Mouse (Mus musculus): ENCODE measurements around the gene Jchain. TPM values are rescaled to one million over a fixed set of nuclear protein-coding genes. Genes with fewer than 3 reads are reported as not detected.

Gene Jchain
- 5.5 and 9.5 TPM in 2 replicates for polyA plus RNA-seq (2012; rRNA removed)

DNA sequence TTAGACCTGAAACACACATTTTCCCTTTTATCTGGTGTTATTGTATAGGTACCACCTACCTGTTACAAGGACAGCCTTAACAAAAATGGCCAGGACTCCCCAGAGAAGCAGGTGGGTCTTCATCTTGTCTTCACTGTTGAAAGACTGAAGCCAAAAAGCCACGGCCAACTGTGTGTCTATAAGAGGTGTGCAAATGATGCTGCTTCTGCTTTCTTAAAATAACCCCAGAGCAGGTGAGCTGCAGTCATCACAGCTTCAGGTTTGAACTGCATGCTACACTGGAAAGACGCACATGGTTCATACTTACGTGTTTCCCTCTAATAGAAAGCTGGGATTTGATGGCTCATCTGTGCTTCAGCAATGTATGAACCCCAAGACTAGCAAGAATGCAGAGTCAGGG, at the start of gene Jchain:
Gene Jchain (minus strand): TSS at position 235 of the 400 bp plus-strand sequence.

GRCm38 (mm10) chr5:88564501-88565147, 36.9 kb upstream of the Jchain start, which contains the start of gene Rufy3:
Gene Rufy3, plus strand, starts transcription at chr5:88565040.

DNA sequence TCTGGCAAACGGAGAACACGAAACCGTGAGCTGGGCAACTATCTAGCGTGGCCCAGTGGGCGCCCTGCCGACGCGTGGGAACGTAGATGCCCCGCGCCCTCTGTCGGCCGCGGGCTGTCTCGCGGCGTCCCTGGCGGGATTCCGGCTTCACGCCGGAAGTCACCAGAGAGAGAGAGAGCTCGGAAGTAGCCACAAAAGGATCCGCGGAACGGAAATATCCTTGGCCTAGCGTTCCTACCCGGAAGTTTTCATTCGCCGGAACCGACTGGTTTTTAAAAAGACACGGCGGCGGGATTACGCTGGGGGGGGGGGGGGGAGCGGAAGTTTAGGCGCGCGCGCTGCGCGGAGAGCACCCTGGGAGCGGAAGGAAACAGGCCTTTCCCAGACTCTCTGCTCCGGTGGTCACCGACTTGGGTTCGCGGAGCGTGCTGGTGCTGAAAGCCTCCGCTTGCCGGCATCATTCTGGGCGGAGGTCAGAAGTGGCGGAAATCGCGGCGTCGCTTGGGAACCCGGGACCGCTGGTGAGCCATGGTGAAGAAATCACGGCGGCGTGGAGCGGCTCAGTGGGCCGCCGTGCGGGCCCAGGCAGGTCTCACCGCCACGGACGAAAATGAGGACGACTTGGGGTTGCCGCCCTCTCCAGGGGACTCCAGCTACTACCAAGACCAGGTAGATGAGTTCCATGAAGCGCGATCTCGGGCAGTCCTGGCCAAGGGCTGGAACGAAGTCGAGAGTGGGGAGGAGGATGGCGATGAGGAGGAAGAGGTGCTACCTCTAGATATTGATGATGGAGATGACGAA, 26.6 kb upstream of the Jchain start, which contains the start of gene Utp3:
Gene Utp3 (plus strand): TSS at position 377 of the 801 bp plus-strand sequence.

GRCm38 (mm10) chr5:88487675-88488074, 40.0 kb downstream of the Jchain start, which contains the start of gene Enam:
Gene Enam, plus strand, starts transcription at chr5:88487975.

Other genes starting within 250 kb of the Jchain start
- not detected in 2 replicates for gene Prol1, start 210.6 kb downstream of the Jchain start, polyA plus RNA-seq (2012; rRNA removed)
- not detected in 2 replicates for gene Amtn, start 151.8 kb downstream of the Jchain start, polyA plus RNA-seq (2012; rRNA removed)
- not detected in 2 replicates for gene Ambn, start 71.9 kb downstream of the Jchain start, polyA plus RNA-seq (2012; rRNA removed)
- not detected in 2 replicates for gene Enam, start 39.9 kb downstream of the Jchain start, polyA plus RNA-seq (2012; rRNA removed)
- 9.3 and 10.7 TPM in 2 replicates for gene Utp3, start 26.6 kb upstream of the Jchain start, polyA plus RNA-seq (2012; rRNA removed)
- 8.6 and 10.3 TPM in 2 replicates for gene Rufy3, start 37.1 kb upstream of the Jchain start, polyA plus RNA-seq (2012; rRNA removed)
- gene Grsf1, start 148.3 kb upstream of the Jchain start, polyA plus RNA-seq (2012; rRNA removed): 57.0 and 87.3 TPM in 2 replicates
- 2.1 and 4.6 TPM in 2 replicates for gene Mob1b, start 193.0 kb upstream of the Jchain start, polyA plus RNA-seq (2012; rRNA removed)
- 2.3 and 2.4 TPM in 2 replicates for gene Dck, start 237.1 kb upstream of the Jchain start, polyA plus RNA-seq (2012; rRNA removed)